Comparison of ENCODE assay signal across 9 mouse cellular contexts in the genomic region with DNA sequence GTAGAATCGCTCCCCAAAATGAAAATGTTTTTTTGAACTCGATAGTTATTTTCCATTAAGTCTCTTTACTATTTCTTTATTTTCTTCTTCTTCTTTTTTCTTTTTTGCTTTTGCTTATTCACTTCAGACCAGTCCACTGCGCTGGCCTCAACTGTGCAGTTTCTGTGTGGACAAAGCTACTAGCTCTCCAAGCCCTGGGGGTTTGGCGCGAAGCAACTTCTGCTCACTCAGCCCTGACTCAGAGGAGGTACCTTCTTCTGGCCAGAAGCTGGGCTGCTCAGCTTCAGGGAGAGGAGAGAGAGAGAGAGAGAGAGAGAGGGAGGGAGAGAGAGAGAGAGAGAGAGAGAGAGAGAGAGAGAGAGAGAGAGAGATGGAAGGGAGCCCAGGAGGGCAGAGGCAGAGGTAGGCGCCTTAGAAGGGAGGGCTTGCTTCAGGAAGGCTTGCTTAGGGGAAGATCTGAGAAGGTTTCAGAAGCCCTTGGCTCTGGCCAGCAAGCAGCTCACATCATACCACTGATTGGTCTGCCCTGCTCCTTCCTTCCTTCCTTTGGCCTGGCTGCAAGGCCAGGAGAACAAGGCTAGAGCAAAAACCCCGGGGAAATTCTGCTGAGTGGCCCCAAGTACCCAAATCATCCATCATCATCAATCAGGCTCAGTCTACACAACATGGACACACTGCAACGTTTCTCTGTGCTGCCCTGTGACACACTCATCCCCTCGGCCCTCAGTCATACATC.
A peak's percentile ranks its signal among the peaks of the same experiment; 100 is the strongest.
DNase-seq lines count a peak whose midpoint lies in the region; ATAC-seq and TF ChIP-seq lines count a peak whose summit lies in the region.
"Had no signal": no experiment of that assay in that cellular context is flagged by ENCODE, and none has a peak within 500 bp of the region (broad histone marks: within the 10 kb centered on the region; RNA-seq: fewer than 3 reads in every experiment).

No protein-coding gene starts in this region.

- peaks cover 17% of the 10 kb centered on the region for H3K27me3 ChIP-seq in forebrain, embryonic 10.5 days (ENCODE audit: poor library complexity, severe bottlenecking)
- H3K27me3 ChIP-seq in forebrain, embryonic 11.5 days (ENCODE audit: control insufficient read depth, insufficient read depth, low read length) = no peaks in the 10 kb centered on the region
- 0 out of 2 replicates have a peak, but pooled peaks cover 5% of the 10 kb centered on the region for H3K27me3 ChIP-seq in limb, embryonic 12.5 days
- no peaks in the 10 kb centered on the region for H3K27me3 ChIP-seq in liver, postnatal 0 days (ENCODE audit: insufficient read depth, low read length)

- 71% methylated on average over 9 of the region's 9 CpGs for WGBS in forebrain, embryonic 10.5 days
- 75% methylated on average over 9 of the region's 9 CpGs for WGBS in forebrain, embryonic 11.5 days
- WGBS in limb, embryonic 12.5 days = 57% methylated on average over 9 of the region's 9 CpGs
- WGBS in liver, postnatal 0 days (ENCODE audit: insufficient replicate concordance) = 57% methylated on average over 9 of the region's 9 CpGs

- no peak for ATAC-seq in forebrain, embryonic 11.5 days (replicated peaks; ENCODE audit: low FRiP score)
- ATAC-seq in limb, embryonic 12.5 days (ENCODE audit: insufficient number of reproducible peaks, insufficient read depth, low FRiP score, low TSS enrichment, low read depth) = no peak
- ATAC-seq in liver, postnatal 0 days = no peak
- ATAC-seq in erythroblast, adult 5-6 weeks (replicated peaks; ENCODE audit: low FRiP score, poor library complexity, severe bottlenecking) = no peak

- no peaks in the 10 kb centered on the region for H3K9me3 ChIP-seq in forebrain, embryonic 10.5 days
- no peaks in the 10 kb centered on the region for H3K9me3 ChIP-seq in forebrain, embryonic 11.5 days (ENCODE audit: control insufficient read depth, low read length)
- H3K9me3 ChIP-seq in limb, embryonic 12.5 days = no peaks in the 10 kb centered on the region
- H3K9me3 ChIP-seq in liver, postnatal 0 days (ENCODE audit: low read length) = no peaks in the 10 kb centered on the region

- H3K4me3 ChIP-seq in forebrain, embryonic 10.5 days = no peak overlapping the region
- no peak overlapping the region for H3K4me3 ChIP-seq in forebrain, embryonic 11.5 days (ENCODE audit: low read depth, low read length)
- H3K4me3 ChIP-seq in limb, embryonic 12.5 days (replicated peaks) = no peak overlapping the region
- no peak overlapping the region for H3K4me3 ChIP-seq in liver, postnatal 0 days (ENCODE audit: low read depth, low read length)
- H3K4me3 ChIP-seq: heart, adult 2 months had no signal

- H3K4me1 ChIP-seq in forebrain, embryonic 10.5 days = peaks cover 19% of the 10 kb centered on the region
- H3K4me1 ChIP-seq in forebrain, embryonic 11.5 days (replicated peaks; ENCODE audit: control insufficient read depth, insufficient read depth, low read length) = peaks cover 6% of the 10 kb centered on the region
- H3K4me1 ChIP-seq in limb, embryonic 12.5 days (replicated peaks) = peaks cover 50% of the 10 kb centered on the region
- no peaks in the 10 kb centered on the region for H3K4me1 ChIP-seq in liver, postnatal 0 days (ENCODE audit: insufficient read depth)

- H3K36me3 ChIP-seq in forebrain, embryonic 10.5 days (replicated peaks) = no peaks in the 10 kb centered on the region
- no peaks in the 10 kb centered on the region for H3K36me3 ChIP-seq in forebrain, embryonic 11.5 days (ENCODE audit: control insufficient read depth, insufficient read depth, low read length)
- H3K36me3 ChIP-seq in limb, embryonic 12.5 days = no peaks in the 10 kb centered on the region
- H3K36me3 ChIP-seq in liver, postnatal 0 days (replicated peaks; ENCODE audit: insufficient read depth, low read length) = no peaks in the 10 kb centered on the region

- no peak overlapping the region for H3K9ac ChIP-seq in forebrain, embryonic 11.5 days (ENCODE audit: low read length)
- H3K9ac ChIP-seq in limb, embryonic 12.5 days (replicated peaks) = 0 out of 2 replicates have a peak overlapping the region, but pooled peaks have one; percentile 37
- H3K9ac ChIP-seq in liver, postnatal 0 days (replicated peaks) = no peak overlapping the region

- no peak overlapping the region for H3K4me2 ChIP-seq in forebrain, embryonic 11.5 days (ENCODE audit: low read depth, low read length, severe bottlenecking)
- H3K4me2 ChIP-seq in limb, embryonic 12.5 days = peak overlapping the region; percentile 48
- no peak overlapping the region for H3K4me2 ChIP-seq in liver, postnatal 0 days (ENCODE audit: low read depth, low read length)

- TF ChIP-seq CTCF in liver, postnatal 0 days (IDR thresholded peaks at IDR 0.05; ENCODE audit: low read depth) = no peak

- peak overlapping the region; percentile 82 for H3K27ac ChIP-seq in forebrain, embryonic 10.5 days
- H3K27ac ChIP-seq in forebrain, embryonic 11.5 days (ENCODE audit: low read depth, low read length) = no peak overlapping the region
- H3K27ac ChIP-seq in limb, embryonic 12.5 days = peak overlapping the region; percentile 76
- no peak overlapping the region for H3K27ac ChIP-seq in liver, postnatal 0 days (ENCODE audit: low read depth)
- H3K27ac ChIP-seq: heart, adult 2 months had no signal

- no peak for TF ChIP-seq EP300 in liver, postnatal 0 days (IDR thresholded peaks at IDR 0.05; ENCODE audit: low read depth)

- DNase-seq in forebrain, embryonic 10.5 days (ENCODE audit: extremely low spot score, low spot score) = no peak
- no peak for DNase-seq in forebrain, embryonic 11.5 days (ENCODE audit: low spot score)
- DNase-seq in Muller cell, postnatal 12 days (ENCODE audit: inconsistent ontology term) = peak; percentile 75
- DNase-seq in gastrocnemius, postnatal 10 days = peak; percentile 31
- DNase-seq in liver, postnatal 0 days = no peak
- DNase-seq in thymus, postnatal 25 days = no peak

Comparison
In these comparisons a context has a peak if more than half of its experiments do, and no peak if none do; other contexts are left out.
1. H3K27ac ChIP-seq: peak in forebrain, embryonic 10.5 days (single experiment) and limb, embryonic 12.5 days (single experiment); none in forebrain, embryonic 11.5 days (single experiment) and liver, postnatal 0 days (single experiment).
2. DNase-seq: peak in Muller cell, postnatal 12 days (single experiment) and gastrocnemius, postnatal 10 days (single experiment); none in forebrain, embryonic 10.5 days (single experiment), forebrain, embryonic 11.5 days (single experiment), liver, postnatal 0 days (single experiment) and thymus, postnatal 25 days (single experiment).